Mouse (Mus musculus): ENCODE results near the gene Itgae. TPM values are rescaled to one million over a fixed set of nuclear protein-coding genes. Genes with fewer than 3 reads are reported as not detected.

Gene Itgae
- polyA plus RNA-seq, 1 experiment from 2014 or later, result 0.30 TPM

DNA sequence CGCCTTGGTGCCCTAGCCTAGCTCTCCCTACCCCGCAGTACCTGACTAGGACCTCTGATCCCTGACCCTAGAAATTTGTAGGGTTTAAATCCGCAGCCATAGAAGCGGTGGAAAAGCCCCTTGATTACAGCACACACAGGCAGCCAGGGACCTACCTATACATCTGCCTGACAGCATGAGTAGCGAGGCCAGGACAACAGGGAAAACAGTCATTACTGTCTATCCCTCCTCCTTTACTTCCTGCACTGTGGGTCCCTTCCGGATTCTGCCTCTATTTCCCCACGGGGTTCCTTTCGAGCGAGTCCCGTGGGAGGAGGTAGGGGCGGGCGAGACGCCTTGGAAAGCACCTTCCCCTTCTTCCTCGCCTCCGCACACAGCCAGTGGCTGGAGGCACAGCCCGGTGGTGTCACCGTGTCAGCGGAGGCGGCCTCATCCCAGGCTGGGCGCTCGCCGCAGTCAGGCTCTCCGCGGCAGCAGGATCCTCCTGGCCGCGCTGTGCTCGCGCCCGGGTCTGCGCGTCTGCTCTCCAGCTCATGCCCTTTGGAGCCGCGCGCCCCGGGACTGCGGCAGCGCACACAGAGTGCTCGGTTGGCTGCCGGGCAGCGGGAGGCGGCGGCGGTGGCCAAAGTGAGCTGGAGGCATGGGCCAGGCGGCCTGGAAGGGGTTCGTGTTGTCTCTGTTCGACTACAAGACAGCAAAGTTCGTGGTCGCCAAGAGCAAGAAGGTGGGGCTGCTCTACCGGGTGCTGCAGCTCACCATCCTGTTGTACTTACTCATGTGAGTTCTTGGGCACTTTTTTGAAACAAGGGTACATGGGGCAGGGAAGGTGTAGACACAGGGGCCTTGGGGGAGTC is 69.8 kb downstream of the Itgae start, which contains the start of gene P2rx5:
TSS of gene P2rx5 (plus strand) at position 465 of the 854 bp plus-strand sequence.
- Histone ChIP-seq H3K4me1 (replicated peaks) (peaks cover 14% of the 10 kb centered on the region), H3K36me3 (no peaks in the 10 kb centered on the region), H3K4me2 (peak within 1 kb of the TSS; percentile 92), H3K9me3 (replicated peaks) (no peaks in the 10 kb centered on the region), H3K4me3 (peak within 1 kb of the TSS; percentile 58), H3K27ac (peak within 1 kb of the TSS; percentile 63), H3K27me3 (peaks cover 24% of the 10 kb centered on the region; the same call in 1 of the 2 replicates), H3K9ac (peak within 1 kb of the TSS; percentile 71)
- ATAC-seq (replicated peaks; ENCODE audit: insufficient number of reproducible peaks, insufficient read depth, low FRiP score, low read depth), result peak; percentile 83
- WGBS, result 3% methylated on average over 49 of the region's 49 CpGs

DNA sequence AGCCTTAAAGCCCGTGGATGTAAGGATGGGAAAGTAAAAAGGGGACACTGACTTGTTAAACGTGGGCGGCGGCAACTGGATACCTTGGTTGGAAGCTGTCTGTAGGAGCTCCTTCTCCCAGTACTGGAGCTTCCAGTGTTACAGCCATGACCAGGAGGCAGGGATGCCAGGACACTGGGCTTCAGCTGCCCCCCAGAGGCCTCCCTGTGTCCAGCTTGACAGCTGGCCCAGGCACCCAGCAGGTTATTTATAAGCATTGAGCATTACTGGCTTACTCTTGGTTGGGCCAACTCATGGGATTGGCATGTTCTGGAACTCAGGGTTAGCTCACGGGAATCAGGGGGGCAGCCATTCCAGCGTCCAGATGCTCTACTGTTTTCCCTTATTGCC is 70.4 kb downstream of the Itgae start:
- Histone ChIP-seq H3K9ac (peak overlapping the region; percentile 71), H3K9me3 (replicated peaks) (no peaks in the 10 kb centered on the region), H3K4me1 (replicated peaks) (peaks cover 14% of the 10 kb centered on the region), H3K4me2 (peak overlapping the region; percentile 92), H3K4me3 (peak overlapping the region; percentile 58), H3K27me3 (peaks cover 24% of the 10 kb centered on the region; the same call in 1 of the 2 replicates), H3K36me3 (no peaks in the 10 kb centered on the region), H3K27ac (peak overlapping the region; percentile 63)
- WGBS, result 7% methylated on average over 6 of the region's 6 CpGs
- peak; percentile 74 for ATAC-seq (replicated peaks; ENCODE audit: insufficient number of reproducible peaks, insufficient read depth, low FRiP score, low read depth)

DNA sequence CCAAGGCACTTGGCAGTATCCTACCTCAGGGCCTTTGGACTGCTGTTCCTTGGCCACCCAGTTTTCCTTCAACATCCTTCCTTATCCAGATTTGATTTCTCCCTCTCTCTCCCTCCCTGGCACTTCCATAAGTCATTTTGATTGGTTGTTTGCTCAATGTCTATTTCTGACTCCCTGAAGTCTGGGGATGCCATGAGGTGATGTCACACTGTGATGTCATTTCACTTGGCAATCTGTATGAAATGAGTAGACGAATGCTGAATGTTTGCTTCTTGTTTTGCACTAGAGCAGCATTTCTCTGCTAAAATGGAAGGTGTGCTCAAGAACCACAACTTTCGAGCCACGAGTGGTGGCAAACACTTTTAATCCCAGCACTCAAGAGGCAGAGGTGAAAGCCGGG is 71.2 kb downstream of the Itgae start:
- H3K36me3 ChIP-seq, result no peaks in the 10 kb centered on the region
- no peaks in the 10 kb centered on the region for H3K9me3 ChIP-seq (replicated peaks)
- peaks cover 22% of the 10 kb centered on the region; the same call in 1 of the 2 replicates for H3K27me3 ChIP-seq
- H3K9ac ChIP-seq, result no peak overlapping the region
- 80% methylated on average over 4 of the region's 4 CpGs for WGBS
- ATAC-seq (replicated peaks; ENCODE audit: insufficient number of reproducible peaks, insufficient read depth, low FRiP score, low read depth), result no peak
- no peak overlapping the region for H3K4me3 ChIP-seq
- peak overlapping the region; percentile 63 for H3K27ac ChIP-seq
- H3K4me1 ChIP-seq (replicated peaks), result peaks cover 14% of the 10 kb centered on the region
- H3K4me2 ChIP-seq, result peak overlapping the region; percentile 92

DNA sequence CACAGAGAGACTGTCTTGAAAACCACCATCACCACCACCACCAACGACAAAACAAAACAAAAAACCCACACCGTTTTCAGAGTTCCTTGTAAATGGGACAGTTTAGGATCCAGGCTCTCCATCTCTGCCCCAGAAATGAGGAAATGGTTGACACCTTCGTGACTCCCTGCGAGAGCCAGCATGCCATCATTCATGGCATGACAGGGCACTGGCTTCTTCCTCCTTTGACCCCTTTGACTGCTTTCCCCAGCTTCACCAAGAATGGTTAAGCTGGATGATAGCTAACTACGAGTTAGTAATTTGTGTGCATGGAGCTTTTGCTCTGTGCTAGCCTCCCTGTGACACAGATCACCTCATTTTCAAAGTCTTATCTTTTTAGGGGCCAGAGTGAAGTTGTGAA is 71.9 kb downstream of the Itgae start:
- peaks cover 14% of the 10 kb centered on the region for H3K4me1 ChIP-seq (replicated peaks)
- H3K9me3 ChIP-seq (replicated peaks), result no peaks in the 10 kb centered on the region
- H3K4me3 ChIP-seq, result no peak overlapping the region
- peaks cover 18% of the 10 kb centered on the region; the same call in 1 of the 2 replicates for H3K27me3 ChIP-seq
- ATAC-seq (replicated peaks; ENCODE audit: insufficient number of reproducible peaks, insufficient read depth, low FRiP score, low read depth), result no peak
- no peak overlapping the region for H3K27ac ChIP-seq
- H3K9ac ChIP-seq, result no peak overlapping the region
- no peak overlapping the region for H3K4me2 ChIP-seq
- H3K36me3 ChIP-seq, result no peaks in the 10 kb centered on the region
- WGBS, result 66% methylated on average over 5 of the region's 5 CpGs

DNA sequence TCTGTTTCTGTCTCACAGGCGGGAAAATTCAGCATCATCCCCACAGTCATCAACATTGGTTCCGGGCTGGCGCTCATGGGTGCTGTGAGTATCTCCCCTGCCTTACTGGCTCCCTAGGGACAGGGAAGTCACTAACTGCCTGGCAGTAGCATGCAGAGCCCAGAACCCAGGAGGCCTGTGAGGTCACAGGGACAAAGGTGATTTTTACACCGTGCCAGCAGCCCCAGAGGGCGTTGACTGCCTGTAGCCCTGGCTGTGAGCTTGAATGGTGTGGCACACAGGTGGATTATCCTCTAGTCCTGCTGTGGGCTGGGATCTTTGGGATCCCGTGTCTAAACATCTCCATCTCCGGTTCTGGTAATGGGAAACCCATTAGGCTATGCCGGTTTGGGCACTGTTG is 77.7 kb downstream of the Itgae start:
- H3K27me3 ChIP-seq, result no peaks in the 10 kb centered on the region
- peaks cover under 1% of the 10 kb centered on the region; the same call in 1 of the 2 replicates for H3K36me3 ChIP-seq
- H3K27ac ChIP-seq, result no peak overlapping the region
- H3K4me1 ChIP-seq (replicated peaks), result peaks cover 16% of the 10 kb centered on the region
- H3K4me2 ChIP-seq, result no peak overlapping the region
- no peak overlapping the region for H3K9ac ChIP-seq
- ATAC-seq (replicated peaks; ENCODE audit: insufficient number of reproducible peaks, insufficient read depth, low FRiP score, low read depth), result no peak
- no peak overlapping the region for H3K4me3 ChIP-seq
- H3K9me3 ChIP-seq (replicated peaks), result no peaks in the 10 kb centered on the region
- WGBS, result 82% methylated on average over 8 of the region's 8 CpGs

DNA sequence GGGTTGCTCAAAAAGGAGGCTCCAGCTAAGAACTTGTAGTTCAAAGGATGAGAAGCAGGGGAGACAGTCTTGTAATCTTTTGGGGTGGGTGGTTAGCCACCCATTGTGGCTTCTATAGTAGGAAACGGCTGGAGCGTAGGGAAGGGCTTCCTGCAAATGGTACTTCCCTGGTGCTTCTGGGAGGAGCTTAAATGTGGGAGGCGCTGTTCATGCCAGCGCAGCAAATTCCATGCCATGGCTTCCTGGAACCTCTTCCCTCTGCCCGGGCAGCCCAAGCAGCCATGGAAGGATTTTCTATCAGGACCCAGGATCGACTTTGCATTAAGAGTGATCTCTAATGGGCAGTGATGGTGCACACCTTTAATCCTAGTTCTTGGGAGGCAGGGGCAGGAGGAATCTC is 78.2 kb downstream of the Itgae start:
- Histone ChIP-seq H3K4me2 (no peak overlapping the region), H3K27me3 (no peaks in the 10 kb centered on the region), H3K9me3 (replicated peaks) (no peaks in the 10 kb centered on the region), H3K9ac (no peak overlapping the region), H3K4me1 (replicated peaks) (peaks cover 16% of the 10 kb centered on the region), H3K36me3 (peaks cover 3% of the 10 kb centered on the region; the same call in 1 of the 2 replicates), H3K4me3 (no peak overlapping the region), H3K27ac (no peak overlapping the region)
- ATAC-seq (replicated peaks; ENCODE audit: insufficient number of reproducible peaks, insufficient read depth, low FRiP score, low read depth), result no peak
- 71% methylated on average over 6 of the region's 6 CpGs for WGBS

DNA sequence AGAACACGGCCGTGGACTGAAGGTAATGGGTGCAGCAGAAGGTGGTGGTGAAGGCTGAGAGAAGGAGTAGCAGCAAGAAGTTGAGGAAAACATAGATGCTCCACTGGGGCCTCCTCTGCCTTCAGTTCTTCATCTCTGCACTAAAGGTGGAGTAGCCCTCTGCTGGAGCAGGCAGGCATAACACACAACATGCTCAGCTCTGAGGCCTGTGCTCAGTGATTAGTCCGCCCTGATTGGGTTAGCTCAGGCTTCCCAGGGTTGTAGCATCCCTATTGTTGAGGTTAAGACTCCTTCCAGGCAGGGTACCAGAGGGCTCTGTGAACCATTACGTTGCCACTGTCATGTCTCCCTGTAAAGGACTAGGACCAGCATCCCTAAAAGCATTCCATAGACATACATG is 78.8 kb downstream of the Itgae start:
- H3K36me3 ChIP-seq, result peaks cover 8% of the 10 kb centered on the region
- H3K4me1 ChIP-seq (replicated peaks), result peaks cover 16% of the 10 kb centered on the region
- H3K27ac ChIP-seq, result no peak overlapping the region
- H3K4me2 ChIP-seq, result no peak overlapping the region
- H3K4me3 ChIP-seq, result no peak overlapping the region
- WGBS, result 42% methylated on average over 4 of the region's 4 CpGs
- ATAC-seq (replicated peaks; ENCODE audit: insufficient number of reproducible peaks, insufficient read depth, low FRiP score, low read depth), result no peak
- H3K9me3 ChIP-seq (replicated peaks), result no peaks in the 10 kb centered on the region
- no peak overlapping the region for H3K9ac ChIP-seq
- no peaks in the 10 kb centered on the region for H3K27me3 ChIP-seq

DNA sequence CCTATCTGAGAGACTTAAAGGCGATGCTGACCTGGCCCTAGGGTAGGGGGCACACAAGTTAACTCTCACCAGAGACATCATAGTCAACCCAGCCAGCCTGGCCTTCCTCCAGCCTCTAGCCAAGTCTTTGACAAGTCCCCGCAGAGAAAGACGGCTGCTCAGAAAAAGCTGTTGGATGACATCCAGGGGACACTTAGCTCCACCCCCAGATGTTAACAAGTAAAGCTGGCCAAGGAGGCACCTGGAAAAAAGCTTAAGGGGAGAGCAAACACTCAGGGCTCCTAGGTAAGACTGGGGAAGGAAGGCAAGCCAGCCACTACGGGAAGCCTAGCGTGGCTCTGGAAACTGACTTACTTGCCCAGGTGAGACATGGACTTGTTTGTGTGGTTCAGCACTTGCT is 81.8 kb downstream of the Itgae start:
- no peak for ATAC-seq (replicated peaks; ENCODE audit: insufficient number of reproducible peaks, insufficient read depth, low FRiP score, low read depth)
- Histone ChIP-seq H3K27me3 (no peaks in the 10 kb centered on the region), H3K4me2 (no peak overlapping the region), H3K4me3 (no peak overlapping the region), H3K9me3 (replicated peaks) (no peaks in the 10 kb centered on the region), H3K9ac (0 out of 2 replicates have a peak overlapping the region, but pooled peaks have one; percentile 18), H3K27ac (peak overlapping the region; percentile 5), H3K36me3 (peaks cover 13% of the 10 kb centered on the region), H3K4me1 (replicated peaks) (peaks cover 28% of the 10 kb centered on the region)
- WGBS, result 33% methylated on average over 5 of the region's 5 CpGs

DNA sequence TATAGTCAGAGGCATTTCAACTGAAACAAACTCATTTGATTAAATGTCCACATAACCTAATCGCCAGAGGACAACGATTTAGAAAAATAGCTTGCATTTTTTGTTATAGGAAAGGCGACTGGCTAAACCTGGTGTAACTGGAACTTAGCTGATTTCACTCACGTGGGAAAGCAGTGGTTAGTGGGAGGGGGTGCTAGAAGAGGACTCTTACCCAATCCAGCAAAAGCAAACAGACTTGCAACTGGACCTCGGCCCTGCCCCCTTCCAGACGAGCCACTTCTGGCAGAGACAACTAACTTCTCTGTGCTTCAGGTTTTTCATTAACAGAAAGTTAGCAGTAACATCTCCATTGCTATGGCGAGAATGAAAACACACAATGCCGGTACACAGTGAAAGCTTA is 85.2 kb downstream of the Itgae start:
- Histone ChIP-seq H3K27ac (no peak overlapping the region), H3K36me3 (peaks cover 16% of the 10 kb centered on the region), H3K4me3 (peak overlapping the region; percentile 81), H3K9me3 (replicated peaks) (no peaks in the 10 kb centered on the region), H3K9ac (peak overlapping the region; percentile 94), H3K4me1 (replicated peaks) (peaks cover 38% of the 10 kb centered on the region), H3K4me2 (peak overlapping the region; percentile 74), H3K27me3 (no peaks in the 10 kb centered on the region)
- WGBS, result 42% methylated on average over 8 of the region's 8 CpGs
- ATAC-seq (replicated peaks; ENCODE audit: insufficient number of reproducible peaks, insufficient read depth, low FRiP score, low read depth), result no peak

DNA sequence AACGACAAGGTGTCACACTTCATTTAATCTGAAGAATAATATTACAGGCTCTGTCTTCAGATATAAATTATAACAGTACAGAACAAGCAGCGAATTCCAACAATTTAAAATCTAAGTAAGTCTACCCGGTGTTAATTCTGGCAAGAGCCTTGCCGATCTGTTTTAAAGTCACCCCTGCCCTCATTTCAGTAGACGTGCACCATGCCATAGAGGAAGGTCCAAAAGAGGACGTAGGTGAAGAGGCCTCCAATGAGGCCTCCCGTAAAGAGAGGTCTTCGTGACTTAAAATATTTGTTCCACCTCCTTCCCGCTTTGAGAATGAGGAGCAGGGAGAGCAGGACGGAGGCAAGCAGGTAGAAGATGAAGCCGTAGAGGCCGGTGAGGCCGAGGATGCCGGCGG is 85.8 kb downstream of the Itgae start:
- H3K9ac ChIP-seq, result peak overlapping the region; percentile 94
- peaks cover 18% of the 10 kb centered on the region for H3K36me3 ChIP-seq
- H3K27me3 ChIP-seq, result no peaks in the 10 kb centered on the region
- H3K4me3 ChIP-seq, result peak overlapping the region; percentile 81
- peaks cover 38% of the 10 kb centered on the region for H3K4me1 ChIP-seq (replicated peaks)
- peak overlapping the region; percentile 74 for H3K4me2 ChIP-seq
- no peak for ATAC-seq (replicated peaks; ENCODE audit: insufficient number of reproducible peaks, insufficient read depth, low FRiP score, low read depth)
- WGBS, result under 1% methylated on average over 15 of the region's 15 CpGs
- H3K27ac ChIP-seq, result peak overlapping the region; percentile 78
- no peaks in the 10 kb centered on the region for H3K9me3 ChIP-seq (replicated peaks)

DNA sequence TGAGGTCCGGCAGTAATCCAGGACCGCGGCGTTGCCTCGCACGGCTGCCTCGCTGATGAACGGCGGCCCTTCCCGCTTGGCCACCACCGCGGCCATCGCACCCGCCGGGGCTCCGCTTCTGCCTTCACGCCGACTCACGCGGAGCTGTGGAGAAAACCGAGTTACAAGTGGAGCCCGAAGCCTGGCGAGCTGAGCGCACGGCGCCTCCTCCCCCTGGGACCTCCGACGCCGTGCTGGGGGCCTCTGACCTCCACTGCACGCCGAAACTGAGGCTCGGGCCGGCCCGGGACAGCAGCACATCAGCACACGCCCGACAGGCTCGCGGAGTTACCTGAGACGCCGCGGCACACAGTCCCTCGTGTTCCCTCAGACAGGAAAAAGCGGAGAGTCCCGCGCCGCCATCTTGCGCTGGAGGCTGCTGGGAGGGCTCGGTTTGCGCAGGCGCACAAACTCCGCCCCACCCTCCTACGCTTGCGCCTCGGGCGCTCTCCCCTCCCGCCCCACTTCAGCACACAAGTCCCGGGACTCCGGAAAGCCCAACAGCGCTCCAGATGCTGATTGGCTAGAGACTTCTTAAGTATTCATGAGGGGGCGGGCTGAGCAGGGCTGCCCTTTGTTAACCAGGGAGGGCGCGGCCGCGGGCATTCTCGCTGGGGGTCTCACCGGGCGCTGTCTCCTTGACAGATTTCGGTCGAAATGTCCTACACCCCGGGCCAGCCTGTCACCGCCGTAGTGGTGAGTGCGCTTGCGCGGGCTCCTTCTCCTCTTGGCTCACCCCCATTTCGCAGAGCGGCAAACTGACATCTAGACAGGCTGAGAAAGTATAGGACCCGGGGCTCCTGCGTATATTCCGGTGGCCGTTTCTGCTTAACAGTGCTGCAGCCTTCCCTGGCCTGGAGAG is 86.5 kb downstream of the Itgae start, which contains the start of the genes Emc6 and Tax1bp3:
TSS of gene Emc6 (minus strand) at position 430 of the 901 bp plus-strand sequence.
TSS of gene Tax1bp3 (plus strand) at position 476 of the 901 bp plus-strand sequence.
- peak; percentile 98 for ATAC-seq (replicated peaks; ENCODE audit: insufficient number of reproducible peaks, insufficient read depth, low FRiP score, low read depth)
- Histone ChIP-seq H3K9ac (peak within 1 kb of the TSS; percentile 94), H3K4me3 (peak within 1 kb of the TSS; percentile 81), H3K4me2 (peak within 1 kb of the TSS; percentile 77), H3K9me3 (replicated peaks) (no peaks in the 10 kb centered on the region), H3K36me3 (peaks cover 18% of the 10 kb centered on the region), H3K4me1 (replicated peaks) (peaks cover 33% of the 10 kb centered on the region), H3K27ac (peak within 1 kb of the TSS; percentile 98), H3K27me3 (no peaks in the 10 kb centered on the region)
- WGBS, result 0% methylated on average over 81 of the region's 81 CpGs
